Mouse (Mus musculus) c-Kit-positive CD71-positive TER-119-positive erythroid progenitor cells, embryonic 14.5 days (primary cell): ENCODE data around the gene Nfic.
"Not testable (repeated sequence)": the region's sequence is repeated elsewhere in the genome, so short reads cannot be mapped to it uniquely, and the experiment has no call there.

Source experiments
- DNase-seq: peaks from one replicate; pipeline ENCODE4 v3.0.0-alpha.2; 2013; ENCODE audit warnings: low spot score

Nfic gene

DNA sequence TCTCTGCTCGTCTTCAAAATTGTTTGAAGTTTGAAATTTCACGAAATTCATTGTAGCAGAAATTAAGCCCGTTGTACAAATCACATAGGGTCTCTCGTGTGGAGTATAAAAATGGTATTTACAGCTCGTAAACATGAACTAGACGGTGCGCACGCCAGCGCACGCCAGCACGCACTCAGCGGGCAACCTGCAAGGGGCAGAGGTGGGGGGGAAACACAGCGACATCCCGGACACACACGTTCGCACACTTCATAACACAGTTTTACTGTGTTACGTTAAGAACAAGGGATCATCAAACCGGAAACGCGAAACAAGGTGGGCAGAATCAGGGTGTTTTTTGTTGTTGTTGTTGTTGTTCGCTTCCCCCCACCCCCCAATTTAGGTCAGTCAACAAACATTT lies 4.0 kb upstream of the Nfic start:
- DNase-seq: no peak

DNA sequence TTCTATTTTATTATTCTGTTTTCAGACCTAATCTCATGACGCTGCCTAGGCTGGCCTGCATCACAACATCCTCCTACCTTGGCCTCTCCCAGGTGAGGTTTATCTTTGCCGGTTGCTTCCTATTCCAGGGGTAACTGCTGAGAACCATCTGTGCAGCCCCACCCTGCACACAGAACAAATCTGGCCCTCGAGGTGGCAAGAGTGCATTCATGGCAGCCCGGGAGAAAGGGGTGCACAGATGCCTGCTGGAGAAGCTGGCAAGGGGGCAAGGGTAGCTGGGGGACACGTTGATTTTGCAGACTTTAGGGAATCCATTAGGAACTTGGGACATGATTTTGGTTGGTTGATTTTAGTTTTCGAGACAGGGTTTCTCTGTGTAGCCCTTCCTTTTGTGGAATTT lies 2.8 kb upstream of the Nfic start:
- no peak for DNase-seq

DNA sequence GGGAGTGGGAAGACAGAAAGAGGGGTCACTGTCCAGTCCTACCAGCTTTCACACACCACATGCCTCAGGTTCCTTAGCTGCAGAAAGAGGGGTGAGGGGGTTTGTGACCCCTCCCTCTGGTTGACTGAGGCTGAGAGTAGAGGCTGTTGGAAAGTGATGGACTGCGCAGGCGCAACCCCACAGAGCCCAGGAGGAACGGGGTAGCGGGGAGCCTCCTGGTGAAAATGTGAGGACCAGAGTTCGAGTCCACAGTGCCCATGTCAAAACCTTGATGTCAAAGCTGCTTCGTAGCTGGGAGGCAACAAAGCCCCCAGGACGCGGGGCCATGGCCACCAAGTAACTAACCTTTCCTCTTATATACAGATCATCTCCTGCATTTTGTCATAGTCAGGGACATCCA lies 2.2 kb upstream of the Nfic start:
- DNase-seq: no peak

DNA sequence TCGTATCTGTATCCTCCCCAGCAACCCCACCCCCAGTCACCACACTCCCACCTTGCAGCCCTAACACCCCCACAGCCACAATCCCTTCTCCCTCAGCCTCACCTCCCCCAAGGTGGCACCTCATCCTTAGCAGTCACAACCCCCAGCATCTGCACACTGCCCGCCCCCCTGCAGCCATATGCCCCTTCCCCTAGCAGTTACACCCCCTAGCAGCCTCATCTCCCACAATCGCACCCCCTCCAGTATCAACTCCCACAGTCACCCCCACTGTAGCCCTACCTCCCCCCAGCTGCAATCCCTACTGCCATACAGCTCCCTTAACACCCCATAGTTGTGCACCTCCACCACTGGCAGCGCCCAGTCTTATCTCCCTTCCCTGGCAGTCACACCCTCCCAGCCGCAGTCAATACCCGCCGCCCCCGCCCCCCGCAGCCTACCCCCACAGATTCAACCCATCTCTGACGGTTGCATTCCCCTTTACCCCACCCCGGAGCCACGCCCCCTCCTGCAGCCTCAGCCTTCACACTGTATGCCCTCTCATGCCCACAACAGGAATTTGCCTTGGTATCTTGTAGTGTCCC lies 1.6 kb upstream of the Nfic start:
- no peak for DNase-seq

DNA sequence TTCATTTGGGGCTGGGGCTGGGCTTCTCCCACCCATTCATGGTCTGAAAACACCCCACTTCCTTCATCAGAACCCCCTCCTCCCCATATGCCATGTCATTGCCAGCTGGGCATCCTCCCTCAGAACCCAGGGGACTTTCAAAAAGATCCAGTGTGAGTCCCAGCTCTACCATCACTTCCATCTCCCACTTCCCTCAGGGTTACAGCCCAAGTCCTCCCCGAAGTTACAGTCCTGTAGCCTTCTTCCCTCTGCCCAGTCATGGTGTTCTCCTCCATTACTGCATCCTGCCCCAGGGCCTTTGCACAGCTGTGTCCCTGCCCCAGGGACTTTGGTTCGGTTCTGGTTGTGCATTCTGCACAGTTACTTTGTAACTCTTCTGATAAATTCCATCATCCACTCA lies 1.3 kb downstream of the Nfic start:
- no peak for DNase-seq

DNA sequence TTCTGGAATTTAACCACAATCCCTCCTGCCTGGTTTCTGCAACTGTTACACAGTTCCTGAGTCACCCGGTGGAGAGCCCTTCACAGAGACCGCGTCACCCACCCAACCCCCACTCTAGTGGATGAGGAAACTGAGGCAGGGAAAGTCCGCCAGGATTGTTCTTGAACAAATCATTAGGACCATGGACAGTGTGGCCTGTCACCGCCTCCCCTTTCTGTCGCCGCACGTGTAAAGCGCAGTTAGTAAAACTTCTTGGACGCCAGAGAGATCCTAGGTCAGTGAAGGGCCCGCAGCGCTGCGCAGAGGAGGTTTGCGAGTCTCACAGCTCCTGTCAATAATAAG lies 2.5 kb downstream of the Nfic start:
- no peak for DNase-seq

DNA sequence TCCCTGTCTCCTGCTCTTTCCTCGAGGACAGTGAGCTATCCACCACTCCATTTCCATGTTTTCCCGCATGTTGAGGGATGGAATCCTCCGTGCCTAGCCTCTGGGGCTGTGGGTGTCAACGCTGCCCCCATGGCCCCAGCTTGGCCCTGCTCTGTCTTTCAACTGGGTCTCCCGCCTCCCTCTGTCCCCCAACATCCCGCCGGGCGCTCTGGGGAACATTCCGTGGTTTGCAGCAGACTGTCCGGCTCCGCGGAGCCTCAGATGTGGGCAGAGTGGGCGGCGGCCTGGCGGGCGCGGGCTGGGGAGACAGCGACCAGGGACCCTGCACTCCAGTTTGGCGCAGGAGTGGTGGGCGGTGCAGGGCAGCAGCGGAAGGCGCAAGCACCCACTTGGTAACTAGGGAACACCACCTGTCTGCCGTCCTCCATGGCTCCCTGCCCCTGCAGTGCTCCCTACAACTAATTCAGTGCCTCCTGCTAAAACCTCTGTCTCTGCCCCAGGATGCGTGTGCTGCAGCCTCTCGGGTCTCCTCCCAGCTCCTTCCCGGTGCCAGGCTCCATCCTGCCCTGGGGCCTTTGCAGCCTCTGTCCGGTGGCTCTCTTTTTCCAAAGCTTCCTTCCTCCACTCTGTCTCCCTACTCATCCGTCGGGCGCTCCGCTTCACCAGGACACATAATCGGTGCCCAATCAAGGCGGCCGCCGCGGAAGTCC lies 3.0 kb downstream of the Nfic start:
- DNase-seq: no peak

DNA sequence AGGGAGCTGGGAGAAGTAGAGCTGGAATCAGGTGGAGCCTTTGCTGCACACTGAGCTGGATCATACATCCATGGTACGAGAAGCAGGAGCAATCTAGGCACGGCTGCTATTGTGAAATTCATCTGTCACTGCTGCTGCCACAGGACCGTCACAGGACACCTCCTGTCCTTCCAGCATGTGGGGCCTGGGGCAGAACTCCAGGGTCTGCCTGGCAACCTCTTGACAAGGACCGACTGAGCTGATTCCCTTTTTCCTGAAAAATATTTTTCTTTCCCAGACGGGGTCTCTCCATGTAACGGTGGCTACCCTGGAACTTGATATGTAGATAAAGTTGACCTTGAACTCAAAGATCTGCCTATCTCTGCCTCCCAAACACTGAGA lies 4.1 kb downstream of the Nfic start:
- DNase-seq: no peak

DNA sequence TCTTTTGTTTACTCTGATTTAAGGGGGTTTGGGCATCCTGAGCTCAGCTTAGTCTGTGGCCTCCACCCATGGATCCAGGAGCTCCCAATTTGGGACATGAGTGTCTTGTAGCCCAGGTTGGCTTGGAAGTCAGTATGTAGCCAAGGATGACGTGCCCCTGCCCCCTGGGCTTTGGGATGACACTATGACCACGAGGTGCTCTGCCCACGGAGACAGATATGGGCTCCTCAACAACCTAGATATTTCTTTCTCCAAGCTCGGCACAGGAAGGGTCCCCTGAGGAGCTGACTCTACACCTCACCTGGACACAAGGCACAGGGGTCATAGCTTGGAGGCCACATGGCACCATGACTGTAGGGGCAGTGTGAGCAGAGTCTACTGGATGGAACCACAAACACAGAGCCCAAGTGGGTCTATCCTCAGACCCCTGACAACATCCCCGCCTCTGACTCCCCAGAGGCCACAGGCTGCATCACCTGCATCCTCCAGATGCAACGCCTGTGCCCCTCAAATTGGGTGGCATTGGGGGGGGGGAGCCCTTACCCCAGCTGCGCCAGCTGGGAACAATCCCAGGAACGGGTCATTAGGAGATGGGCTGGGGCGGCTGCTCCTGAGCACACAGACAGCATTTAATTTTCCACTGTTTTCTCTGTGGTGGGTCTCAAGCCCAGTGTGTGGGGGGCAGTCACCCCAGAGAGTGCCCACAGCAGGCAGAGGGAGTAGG lies 4.6 kb downstream of the Nfic start:
- no peak for DNase-seq

DNA sequence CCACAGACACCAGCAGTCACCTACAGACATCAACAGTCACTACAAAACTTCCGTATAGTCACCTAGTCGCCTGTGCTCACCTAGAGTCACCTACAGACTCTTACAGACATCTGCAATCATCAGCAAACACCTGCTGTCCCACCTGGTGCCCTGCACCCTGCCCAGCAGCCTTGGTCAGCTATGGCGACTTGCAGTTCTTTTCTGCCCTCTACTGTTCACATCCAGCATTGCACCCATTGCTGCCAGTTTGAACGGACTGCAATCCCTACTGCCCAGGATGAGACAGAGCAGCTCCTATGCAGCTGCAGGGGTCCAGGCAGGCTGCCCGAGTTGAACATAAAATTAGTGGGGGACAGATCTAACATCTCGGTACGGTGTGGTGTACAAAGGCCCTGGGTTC lies 5.3 kb downstream of the Nfic start:
- peak; percentile 77 for DNase-seq

DNA sequence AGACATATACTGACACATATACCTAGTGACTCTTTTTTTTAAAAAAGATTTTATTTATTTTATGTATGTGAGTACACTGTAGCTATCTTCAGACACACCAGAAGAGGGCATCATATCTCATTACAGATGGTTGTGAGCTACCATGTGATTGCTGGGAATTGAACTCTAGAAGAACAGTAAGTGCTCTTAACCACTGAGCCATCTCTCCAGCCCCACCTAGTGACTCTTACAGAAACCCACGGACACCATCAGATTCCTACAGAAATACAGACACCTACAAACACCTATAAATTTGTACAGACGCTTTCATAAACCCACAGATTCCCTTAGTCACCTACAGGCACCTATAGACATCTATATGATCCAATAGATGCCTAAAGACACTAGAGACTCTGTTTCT lies 9.9 kb downstream of the Nfic start:
- DNase-seq: not testable (repeated sequence)

DNA sequence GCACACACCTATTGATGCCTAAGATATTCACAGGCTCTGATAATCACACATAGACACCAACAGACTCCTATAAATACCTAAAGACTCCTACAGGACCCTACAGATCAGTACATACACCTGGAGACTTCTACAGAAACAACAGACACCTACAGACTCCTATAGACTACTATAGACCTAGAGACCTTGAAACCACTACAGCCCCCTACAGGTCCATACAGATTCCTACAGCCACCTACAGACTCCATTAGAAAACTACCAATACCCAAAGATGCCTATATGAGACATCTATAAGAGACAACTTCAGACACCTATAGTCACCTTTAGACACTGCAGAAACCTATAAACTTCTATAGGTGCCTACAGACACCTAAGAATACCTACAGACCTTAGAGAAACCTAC lies 14.4 kb downstream of the Nfic start:
- no peak for DNase-seq

DNA sequence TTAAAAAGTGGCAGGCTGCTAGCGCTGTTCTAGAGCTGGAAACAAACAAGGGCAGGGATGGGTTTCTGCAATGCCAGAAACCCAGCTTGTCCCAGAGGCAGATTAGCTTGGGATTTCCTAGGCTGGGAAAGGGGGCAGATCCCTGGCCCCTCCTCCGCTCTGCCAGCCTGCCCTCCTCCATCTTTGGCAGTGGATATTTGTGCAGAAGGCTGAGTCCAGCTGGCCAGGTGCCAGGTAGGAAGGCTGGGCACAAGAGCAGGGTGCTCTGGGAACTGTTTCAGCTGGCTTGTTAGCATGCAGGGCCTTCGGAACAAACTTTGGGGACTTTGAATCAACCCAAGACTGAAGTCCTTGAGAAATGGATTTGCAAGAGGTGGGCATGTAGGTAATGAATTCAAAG lies 20.0 kb downstream of the Nfic start:
- no peak for DNase-seq

DNA sequence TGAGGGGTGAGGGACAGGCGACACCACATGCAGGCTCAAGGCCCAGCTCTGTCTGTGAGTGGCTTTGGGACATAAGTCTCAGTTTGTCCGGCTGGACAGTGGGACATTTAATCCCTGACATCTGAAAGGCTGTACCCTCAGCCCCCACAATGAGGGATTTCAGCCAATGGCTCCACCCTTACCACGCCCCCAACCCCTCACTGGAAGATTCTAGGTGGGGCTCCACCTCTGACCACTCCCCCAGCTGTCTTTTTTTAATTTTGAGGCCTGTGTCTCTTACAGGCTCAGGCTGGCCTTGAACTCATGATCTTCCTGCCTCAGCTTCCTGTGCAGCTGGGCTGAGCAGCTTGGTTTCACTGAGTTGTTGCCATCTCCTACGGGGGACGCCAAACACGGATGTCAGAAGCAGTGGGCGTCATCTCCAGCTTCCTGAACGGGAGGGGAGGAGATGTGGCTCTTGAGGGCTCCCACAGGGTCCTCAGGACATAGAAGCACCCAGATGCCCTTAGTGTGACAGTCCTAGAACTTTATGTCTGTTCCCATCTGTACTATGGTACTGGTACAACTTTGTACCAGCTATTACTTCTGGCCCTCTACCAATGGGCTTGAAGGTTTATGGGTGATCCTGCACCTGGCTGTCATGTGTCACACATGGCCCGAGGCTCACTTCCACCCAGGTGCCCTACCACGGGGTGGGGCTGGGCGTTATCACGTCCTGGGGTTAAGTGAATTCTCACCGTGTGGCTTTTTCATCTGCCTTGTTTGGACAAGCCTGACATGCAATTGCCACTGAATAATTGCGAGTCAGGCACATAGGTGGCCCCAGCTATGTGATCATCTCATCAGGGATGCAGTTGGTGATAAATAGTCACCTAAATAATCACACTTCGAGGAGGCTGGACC lies 20.8 kb downstream of the Nfic start:
- DNase-seq: no peak

DNA sequence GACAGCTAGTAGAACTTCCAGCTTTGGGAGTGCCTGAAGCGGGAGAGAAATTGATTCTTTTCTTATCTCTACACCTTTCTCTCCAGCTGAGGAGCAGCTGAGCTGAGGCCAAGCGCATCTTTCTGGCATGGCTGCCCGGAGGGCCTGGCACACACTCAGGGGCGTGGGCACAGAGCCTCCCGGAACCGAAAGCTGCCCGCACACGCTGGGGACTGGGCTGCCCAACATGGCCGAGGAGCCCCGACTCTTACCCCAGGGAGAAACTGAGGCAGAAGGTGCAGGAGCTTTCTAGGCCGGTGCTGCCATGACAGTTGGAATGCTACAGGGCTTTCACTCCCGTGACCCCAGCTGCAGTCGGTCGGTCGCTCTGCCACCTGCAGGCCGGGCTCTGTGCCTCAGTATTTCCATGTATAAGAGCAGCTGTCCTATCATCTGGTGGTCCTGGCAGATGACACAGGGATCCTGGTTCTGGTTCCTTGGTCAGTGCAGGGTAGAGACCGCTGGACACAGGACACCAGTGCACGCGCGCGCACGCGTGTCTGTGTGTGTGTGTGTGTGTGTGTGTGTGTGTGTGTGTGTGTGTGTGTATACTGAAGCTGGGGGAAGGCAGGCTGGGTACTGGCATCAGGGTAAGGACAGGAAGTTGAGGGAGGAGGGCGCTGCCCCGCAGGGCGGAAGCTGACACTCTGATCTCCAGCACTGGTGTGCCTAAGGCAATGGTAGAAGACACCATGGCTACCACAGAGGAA lies 21.7 kb downstream of the Nfic start:
- DNase-seq: no peak

DNA sequence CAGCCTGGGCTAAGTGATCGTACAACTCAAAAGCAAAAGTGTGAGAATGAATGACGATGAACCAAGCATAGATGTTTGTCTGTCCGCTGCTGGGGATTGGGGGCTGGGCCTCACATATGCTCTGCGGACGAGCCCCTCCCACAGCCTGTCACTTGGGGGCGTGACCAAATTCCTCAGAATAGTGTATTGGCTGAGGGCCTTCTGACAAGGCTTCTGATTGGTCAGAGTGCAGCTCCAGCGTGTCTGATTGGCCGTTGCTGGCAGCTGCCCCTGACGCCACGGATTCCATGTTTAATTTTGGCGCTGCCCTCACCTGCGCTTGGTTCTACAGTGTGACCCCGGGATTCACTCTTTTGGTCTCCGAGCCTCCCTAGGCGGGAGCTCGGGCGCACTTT lies 22.6 kb downstream of the Nfic start:
- peak; percentile 84 for DNase-seq

DNA sequence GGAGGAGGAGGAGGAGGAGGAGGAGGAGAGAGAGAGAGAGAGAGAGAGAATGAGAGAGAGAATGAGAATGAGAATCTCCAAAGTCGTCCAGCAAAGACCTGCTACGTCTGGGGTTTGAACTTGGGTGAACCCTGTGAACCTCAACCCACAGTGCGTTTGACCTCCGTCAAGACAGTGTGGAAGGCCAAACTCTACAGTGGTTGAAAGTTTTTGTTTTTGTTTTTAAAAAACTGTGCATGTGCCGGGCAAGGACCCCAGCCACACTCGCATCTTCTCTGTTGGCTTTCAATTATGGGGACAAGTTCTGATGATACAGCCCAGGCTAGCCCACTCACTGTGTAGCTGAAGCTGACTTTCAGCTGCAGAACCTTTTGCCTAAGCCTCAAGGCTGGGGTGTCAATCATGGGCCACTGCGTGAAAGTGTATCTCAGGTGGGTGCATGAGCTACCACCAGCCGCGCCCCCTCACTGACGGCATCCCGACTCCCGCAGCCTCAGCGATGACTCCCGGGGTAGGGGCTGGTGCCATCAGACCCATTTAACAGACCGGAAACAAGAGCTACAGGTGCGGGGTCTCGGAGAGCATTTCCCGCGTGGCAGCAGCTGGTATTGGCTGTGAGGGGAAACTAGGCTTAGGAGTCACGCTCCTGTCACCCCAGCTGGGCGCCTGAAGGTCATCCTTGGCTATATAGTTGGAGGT lies 23.1 kb downstream of the Nfic start:
- no peak for DNase-seq

DNA sequence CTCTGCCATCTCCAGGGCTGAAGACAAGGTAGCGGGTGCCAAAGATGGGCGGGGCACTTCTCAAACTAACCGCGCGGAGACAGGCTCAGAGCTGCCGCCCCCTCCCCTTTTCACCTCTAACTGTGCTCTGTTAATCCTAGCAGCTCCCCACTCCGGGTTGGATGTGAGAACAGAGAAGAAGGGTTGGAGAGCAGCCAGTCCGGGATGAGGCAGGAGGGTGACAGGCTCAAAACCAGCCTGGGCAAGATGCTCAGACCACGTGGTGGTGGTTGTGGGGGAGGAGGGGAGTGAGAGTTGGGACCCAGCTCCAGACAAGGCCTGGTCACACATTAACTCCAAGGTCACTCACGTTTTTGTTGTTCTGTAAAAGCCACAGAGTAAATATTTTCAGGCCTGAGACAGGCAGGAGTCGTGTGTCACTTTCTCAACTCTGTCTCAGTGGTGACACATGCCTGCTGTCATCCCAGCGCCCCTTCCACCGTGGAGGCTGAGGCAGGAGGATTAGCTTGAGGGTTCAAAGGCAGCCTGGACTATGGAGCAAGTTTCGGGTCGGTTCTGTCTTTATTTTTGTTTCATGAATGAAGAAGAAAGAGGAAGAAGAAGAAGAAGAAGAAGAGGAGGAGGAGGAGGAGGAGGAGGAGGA lies 23.8 kb downstream of the Nfic start:
- no peak for DNase-seq

DNA sequence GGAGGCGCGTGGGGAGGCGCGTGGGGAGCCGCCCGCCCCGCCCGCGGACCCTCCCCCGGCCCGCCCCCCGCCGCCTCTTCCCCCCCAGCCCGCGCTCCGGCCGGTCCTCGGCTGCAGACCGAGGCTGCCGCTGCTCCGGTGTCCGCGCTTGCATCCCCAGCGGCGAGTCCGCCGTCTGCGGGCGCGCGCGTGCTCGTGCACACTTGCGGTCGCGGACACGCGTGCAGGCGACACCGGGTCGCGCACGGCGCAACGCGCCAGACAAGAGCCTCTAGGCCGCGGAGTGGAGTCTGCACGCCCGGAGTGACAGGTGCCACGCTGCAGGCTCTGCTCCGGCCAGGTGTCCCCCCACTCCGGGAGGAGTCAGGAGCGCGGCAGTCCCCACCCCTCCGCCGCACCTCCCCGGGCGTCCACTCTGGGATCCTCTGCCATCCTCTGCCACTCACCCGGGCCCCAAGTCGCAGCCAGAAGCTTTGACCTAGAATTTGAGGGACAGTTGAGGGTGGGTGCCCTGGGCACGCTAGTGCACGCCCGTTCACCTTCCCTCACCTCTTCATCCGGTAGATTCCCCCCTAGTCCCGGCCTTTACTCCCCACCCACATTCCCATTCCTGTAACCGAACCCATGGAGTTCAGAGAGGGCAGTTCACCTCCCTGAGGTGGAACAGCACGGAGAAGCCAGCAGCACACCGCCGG lies 24.5 kb downstream of the Nfic start:
- no peak for DNase-seq

DNA sequence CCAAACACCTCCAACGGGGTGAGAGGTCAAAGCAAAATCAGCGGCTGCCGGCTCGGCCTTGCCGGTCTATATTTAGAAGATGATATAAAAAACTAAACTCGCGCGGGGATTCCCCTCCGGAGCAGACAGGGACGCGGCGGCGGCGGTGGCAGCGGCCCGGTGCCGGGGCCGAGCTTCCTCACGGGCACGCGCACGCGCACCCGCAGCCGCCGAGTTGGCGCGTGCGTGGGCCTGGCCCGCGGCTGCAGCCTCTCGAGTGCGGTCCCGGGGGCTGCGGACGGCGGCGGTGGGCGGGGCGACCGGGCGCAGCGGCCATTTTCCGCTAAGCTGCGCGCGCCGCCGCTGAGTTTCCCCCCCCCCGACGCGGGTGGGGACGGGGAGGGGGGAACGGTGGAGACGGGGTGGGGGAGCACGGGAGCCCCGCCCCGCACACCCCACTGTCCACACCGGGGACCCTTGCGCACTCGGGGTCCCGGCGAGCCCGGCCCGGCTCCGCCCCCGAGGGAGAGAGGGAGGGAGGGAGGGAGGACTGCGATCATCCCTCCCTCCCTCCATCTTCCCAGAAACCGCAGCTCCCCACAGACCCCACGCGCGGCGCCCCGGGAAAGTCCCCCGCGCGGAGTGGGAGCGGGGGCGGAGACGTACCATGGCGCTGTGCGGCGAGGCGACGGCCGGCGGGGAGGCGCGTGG lies 25.1 kb downstream of the Nfic start:
- DNase-seq: peak; percentile 47
